Mouse (Mus musculus) G1E (cell line): Measurements from ENCODE around the gene Hyou1.

ENCODE experiments used
- CTCF ChIP-seq: IDR thresholded peaks from 2 replicates; pipeline ENCODE4 v1.5.1; 2012; ENCODE audit warnings: low read depth, low read length, inconsistent platforms, mixed read lengths
- GATA1 ChIP-seq: IDR thresholded peaks from 2 replicates; pipeline ENCODE4 v1.6.1; 2012; ENCODE audit warnings: borderline replicate concordance, low read length, inconsistent platforms, mixed read lengths
- POLR2AphosphoS5 ChIP-seq: IDR thresholded peaks from 2 replicates; pipeline ENCODE4 v1.6.1; 2012; ENCODE audit warnings: low read depth, low read length, inconsistent platforms; ENCODE audit not compliant: insufficient replicate concordance
- TAL1 ChIP-seq: conservative IDR thresholded peaks from 2 replicates; pipeline ENCODE4 v1.6.1; 2012; ENCODE audit warnings: low read depth, low read length, inconsistent platforms, mixed read lengths

DNA sequence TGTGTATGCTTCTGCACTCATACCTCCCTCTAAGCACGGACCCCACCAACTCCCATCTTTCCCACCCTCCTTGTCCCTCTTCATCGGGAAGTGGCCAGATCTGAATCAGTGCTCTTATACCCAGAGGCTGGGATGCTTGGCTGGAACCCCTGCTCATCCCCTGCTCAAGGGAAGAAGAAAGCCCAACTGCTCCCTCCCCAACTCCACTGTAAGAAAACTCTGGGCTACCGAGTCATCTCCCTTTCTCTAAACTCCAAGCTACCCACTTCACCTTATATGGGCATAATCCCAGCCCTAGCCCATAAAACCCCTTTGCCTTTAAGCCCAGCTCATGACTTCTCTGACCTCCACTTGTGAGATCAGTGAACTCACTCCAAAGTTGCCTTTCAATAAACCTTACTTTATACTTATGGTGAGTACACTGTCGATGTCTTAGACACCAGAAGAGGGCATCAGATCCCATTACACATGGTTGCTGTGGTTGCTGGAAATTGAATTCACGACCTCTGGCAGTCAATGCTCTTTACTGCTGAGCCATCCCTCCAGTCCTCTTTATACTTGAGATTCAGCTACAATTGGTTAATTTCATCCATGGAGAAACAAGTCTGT, 53.4 kb downstream of the Hyou1 start:
- TF ChIP-seq POLR2AphosphoS5 (no peak), CTCF (no peak), GATA1 (no peak), TAL1 (no peak)
